Mouse (Mus musculus) thymus, postnatal 10 days (tissue): ENCODE data around the gene Nacad.
A peak's percentile ranks its signal among the peaks of the same experiment; 100 is the strongest.

Experiments
- DNase-seq, 2 experiments: peaks; one replicate each; pipeline ENCODE4 v3.0.0; 2021; ENCODE audit warnings: low spot score in 2 of 2

Nacad gene

DNA sequence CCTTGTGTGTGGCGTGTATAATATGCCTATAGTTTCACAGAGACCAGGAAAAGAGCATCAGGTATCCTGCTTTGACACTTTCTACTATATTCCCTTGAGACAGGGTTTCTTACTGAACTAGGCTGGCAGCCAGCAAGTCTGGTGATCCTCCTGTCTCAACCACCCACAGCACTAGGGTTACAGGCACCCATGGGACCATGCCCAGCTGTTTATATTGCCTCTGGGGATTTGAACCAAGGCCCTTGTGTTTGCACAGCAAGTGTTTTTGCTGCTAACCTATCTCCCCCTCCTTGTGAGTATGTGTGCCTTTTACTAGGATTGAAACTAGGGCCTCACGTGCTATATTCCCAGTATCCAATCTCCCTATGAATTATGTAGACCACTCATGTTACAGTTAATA lies 24.3 kb downstream of the Nacad start:
- DNase-seq: no peak

GRCm38 (mm10) chr11:6580065-6580750 lies 25.6 kb downstream of the Nacad start:
- no peak for DNase-seq

DNA sequence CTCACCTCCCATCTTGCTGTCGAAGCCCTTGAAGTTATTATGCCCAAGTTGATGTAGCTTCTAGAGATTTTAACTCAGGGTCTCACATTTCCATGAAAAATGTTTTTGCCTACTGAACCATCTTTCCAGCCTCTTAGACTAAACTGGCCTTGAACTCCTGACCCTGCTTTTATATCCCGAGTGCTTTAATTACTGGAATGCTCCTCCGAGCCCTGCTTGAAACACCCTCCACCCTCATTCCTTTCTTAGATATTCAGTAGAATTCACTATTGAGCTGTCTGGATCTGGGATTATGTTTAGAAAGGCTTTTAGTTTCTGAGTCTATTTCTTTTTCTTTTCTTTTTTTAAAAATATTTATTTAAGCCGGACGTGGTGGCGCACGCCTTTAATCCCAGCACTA lies 26.5 kb downstream of the Nacad start:
- no peak for DNase-seq

DNA sequence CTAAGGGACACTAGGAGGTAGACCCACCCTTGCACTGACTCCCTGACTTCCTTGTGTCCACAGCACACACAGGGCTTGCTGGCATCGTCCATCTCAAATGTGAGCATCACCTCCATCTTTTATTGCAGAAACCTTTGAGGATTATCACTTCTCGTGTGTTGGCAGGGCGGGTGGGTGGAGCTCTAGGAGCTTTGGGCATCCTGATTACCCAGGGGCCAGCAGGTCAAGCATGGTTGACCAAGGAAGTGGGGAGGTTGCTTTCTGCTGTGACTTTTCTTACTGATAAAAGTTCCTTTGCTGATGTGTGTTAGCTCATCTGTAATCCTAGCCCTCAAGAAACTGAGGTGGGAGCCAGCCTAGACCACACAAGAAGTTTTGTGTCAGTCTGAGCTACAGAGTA lies 29.7 kb downstream of the Nacad start:
- DNase-seq: no peak

- DNase-seq: no peak
These were observed 36.5 kb downstream of the Nacad start for GRCm38 (mm10) chr11:6569410-6569777.

GRCm38 (mm10) chr11:6568584-6569409 lies 37.1 kb downstream of the Nacad start:
- DNase-seq: no peak

DNA sequence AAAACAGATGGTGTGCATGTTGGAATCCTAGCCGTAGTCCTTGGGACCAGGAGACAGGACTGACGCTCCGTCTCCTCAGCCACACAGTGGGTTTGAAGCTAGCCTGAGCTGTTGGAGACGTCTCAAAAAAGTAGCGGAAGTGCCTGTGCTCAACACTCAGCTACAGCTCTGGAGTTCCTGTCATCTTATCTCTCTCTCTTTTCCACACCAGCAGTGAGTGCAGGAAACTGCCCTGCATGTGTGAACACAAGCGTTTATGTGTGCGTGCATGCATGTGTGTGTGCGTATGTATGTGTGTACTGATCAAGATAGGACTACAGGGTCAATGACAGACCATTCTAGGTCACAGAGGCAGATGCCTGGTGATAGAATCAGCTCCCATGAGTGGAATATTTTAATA lies 37.9 kb downstream of the Nacad start:
- no peak for DNase-seq

- no peak for DNase-seq
These were observed 39.4 kb downstream of the Nacad start for GRCm38 (mm10) chr11:6566496-6566895.

- DNase-seq: no peak
These were observed 42.7 kb downstream of the Nacad start for GRCm38 (mm10) chr11:6563201-6563600.

DNA sequence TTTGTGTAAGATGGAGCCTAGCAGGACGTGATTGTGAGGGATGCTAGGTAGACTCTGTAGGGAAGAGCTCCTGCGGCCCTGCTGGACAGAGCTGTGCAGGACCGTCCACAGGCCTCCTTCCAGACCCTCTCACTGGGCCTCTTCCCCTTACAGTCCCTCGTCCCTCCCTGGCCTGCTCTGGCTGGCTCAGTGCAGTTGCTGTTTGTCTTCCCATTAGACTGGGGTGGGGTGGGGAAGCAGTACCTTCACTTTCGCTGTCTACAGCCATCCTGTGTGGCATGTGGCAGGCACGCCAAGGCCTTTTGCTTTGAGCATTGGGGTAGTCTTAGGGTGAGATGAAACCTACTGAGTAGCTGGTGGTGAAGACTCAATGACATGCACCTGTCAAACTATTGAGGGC lies 43.5 kb downstream of the Nacad start:
- DNase-seq: peak; percentile 27 to 47

DNA sequence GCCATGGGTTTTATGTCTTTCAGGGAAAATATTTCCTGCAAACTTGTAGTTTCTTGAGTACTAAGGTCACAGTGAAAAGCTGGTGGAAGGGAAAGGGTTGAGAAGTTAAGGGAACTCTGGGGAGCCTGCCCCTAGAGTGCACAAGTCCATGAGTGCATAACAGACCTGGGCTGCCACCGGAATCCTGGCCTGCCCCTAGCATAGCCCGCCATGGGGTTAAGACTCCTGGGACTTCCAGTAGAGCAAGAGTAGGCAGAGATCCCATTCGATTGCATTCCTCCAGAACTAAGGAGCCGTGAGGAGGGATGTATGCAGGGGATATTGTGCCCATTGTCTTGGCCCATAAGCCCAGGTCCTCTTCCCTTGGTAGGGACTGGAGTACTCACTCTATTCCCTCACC lies 44.4 kb downstream of the Nacad start:
- DNase-seq: peak in 1 of 2 experiments; percentile 20

DNA sequence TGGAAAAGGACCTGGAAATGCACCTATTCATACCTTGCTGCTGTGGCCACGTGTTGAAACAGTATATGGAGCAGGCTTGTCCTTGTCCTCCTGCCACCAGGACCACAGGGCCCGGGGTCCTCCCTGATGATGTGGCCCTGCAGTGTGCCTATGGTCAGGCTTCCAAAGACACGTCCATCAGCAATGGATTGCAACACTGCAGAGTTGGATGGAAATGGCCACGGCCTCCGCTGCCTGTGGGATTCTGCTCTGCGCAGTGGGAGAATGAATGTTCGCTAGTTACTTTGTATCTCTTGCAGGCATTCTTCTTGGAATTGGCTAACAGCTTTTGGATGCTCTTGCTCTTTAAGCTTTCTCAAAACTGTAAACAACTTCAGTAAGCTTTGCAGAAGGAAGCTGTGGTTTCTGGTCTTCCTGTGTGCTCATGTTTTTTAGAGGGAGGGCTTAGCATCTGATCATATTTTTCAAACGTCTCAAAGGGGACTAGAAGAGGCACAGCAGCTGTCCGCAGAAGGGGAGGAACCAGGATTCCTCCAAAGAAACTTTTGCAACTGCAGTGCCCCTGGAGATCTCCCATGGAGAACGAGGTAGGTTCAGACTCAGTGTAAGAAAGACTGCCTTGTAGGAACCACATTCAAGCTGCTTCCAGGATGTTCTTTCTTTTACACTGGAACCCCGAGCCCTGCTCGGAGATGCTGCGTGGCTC lies 45.0 kb downstream of the Nacad start:
- DNase-seq: peak; percentile 45 to 69

DNA sequence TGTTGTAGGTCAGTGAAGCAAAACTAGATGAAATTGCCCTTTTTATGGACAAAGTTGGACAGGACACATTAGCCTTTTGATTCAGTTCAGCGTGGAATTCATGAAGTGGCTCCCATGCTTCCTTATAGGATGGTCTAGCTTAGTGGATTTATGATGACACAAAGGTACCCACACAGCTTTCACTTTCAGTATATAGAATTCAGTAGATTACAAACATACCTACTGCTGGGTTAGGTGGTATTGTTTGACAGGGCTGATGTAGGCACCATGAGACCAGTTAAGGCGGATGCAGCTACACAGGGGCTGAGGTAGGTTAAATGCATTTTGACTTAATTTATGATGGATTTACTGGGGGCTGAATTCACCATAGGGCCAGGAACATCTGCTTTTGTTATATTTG lies 45.9 kb downstream of the Nacad start:
- no peak for DNase-seq

DNA sequence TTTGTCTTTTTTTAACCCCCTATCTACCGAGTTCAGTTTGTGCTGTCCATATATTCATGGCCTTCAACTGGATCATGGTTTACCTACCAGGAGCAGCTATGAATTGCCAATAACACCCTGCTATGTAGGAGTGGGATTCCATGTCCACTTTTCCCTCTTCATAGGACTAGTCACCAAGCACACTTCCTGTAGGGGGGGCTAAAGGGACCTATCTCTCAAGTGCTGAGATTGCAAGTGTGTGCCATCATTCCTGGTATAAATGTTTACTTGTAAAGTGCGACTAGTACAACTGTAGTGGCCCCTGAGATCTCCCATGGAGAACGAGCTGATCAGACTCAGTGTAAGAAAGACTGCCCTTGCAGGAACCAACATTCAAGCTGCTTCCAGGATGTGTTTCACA lies 47.6 kb downstream of the Nacad start:
- DNase-seq: peak in 1 of 2 experiments; percentile 33

GRCm38 (mm10) chr11:6550201-6550600 lies 55.7 kb downstream of the Nacad start:
- no peak for DNase-seq

DNA sequence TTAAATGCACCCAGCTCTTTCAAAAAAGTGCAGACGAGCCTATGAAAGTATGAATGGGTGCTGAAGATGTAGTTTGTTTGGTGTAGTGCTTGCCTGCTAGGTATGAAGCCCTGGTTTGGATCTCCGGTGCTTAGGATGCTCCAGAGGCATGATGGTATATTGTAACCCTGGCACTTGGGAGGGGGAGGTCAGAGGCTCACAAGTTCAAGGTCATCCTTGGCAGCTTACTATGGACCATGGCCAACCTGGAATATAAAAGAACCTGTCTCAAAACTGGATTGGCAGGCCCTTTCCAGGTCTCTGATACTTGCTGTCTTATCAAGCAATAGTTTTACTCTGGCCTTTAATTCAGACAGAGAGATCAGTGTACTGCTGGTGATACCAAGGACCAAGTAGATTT lies 56.1 kb downstream of the Nacad start:
- no peak for DNase-seq
